Mouse (Mus musculus): ENCODE data around the gene 5031439G07Rik. TPM values are rescaled to one million over a fixed set of nuclear protein-coding genes. Genes with fewer than 3 reads are reported as not detected.
A peak's percentile ranks its signal among the peaks of the same experiment; 100 is the strongest.

5031439G07Rik gene
- polyA plus RNA-seq, 1 experiment from 2014 or later: 10.7 TPM

GRCm38 (mm10) chr15:85015771-85016170, 27.4 kb upstream of the 5031439G07Rik start:
- Histone ChIP-seq H3K36me3 (no peaks in the 10 kb centered on the region), H3K27ac (no peak overlapping the region), H3K4me2 (replicated peaks) (no peak overlapping the region), H3K27me3 (peaks cover 22% of the 10 kb centered on the region), H3K4me3 (no peak overlapping the region), H3K4me1 (peaks cover 18% of the 10 kb centered on the region), H3K9me3 (no peaks in the 10 kb centered on the region), H3K9ac (no peak overlapping the region)
- no peak for ATAC-seq (ENCODE audit: insufficient number of reproducible peaks, insufficient read depth, low FRiP score, low TSS enrichment)
- WGBS: 80% methylated on average over 11 of the region's 11 CpGs

GRCm38 (mm10) chr15:85012662-85013054, 24.3 kb upstream of the 5031439G07Rik start:
- Histone ChIP-seq H3K4me1 (peaks cover 18% of the 10 kb centered on the region), H3K4me3 (no peak overlapping the region), H3K36me3 (no peaks in the 10 kb centered on the region), H3K4me2 (replicated peaks) (0 out of 2 replicates have a peak overlapping the region, but pooled peaks have one; percentile 5), H3K27ac (0 out of 2 replicates have a peak overlapping the region, but pooled peaks have one; percentile 24), H3K9ac (no peak overlapping the region), H3K27me3 (peaks cover 19% of the 10 kb centered on the region), H3K9me3 (no peaks in the 10 kb centered on the region)
- ATAC-seq (ENCODE audit: insufficient number of reproducible peaks, insufficient read depth, low FRiP score, low TSS enrichment): no peak
- WGBS: 55% methylated on average over 2 of the region's 2 CpGs

DNA sequence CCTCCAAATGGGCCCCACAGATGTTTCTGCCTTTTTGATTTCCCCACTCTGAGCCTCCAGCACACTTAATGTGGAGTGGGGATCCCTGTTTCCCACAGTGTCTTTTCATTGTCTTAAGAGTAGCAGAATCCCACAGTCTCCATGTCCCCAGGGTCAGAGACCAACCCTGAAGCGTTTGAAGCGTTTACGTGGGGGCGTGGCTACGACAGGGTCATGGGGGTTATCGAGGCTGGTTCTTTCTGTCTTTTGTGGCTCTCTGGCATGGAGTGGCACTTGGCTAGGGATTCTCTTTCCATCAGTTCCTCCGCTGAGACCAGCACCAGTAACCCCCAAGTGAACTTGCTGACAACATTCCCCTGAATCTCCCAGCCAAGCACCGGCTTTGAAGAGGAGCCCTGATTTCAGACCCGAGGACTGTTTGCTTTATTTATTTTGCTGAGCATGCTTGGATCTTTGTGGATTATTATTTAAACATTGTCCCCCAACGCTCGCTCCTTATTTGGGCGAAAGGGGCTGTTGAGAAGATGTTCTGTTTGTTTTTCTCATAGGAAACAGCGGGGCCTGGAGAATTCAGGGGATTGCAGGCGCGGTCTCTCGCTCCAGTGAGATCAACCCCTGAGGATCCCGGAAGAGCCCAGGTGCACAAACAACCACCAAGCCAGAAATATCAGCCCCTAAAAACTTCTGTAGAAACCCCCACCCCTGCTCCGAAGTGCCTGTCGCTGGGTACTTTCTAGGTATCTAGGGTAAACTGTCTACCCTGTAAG, 23.7 kb upstream of the 5031439G07Rik start:
- Histone ChIP-seq H3K36me3 (no peaks in the 10 kb centered on the region), H3K4me2 (replicated peaks) (0 out of 2 replicates have a peak overlapping the region, but pooled peaks have one; percentile 5), H3K9me3 (no peaks in the 10 kb centered on the region), H3K9ac (no peak overlapping the region), H3K27me3 (peaks cover 13% of the 10 kb centered on the region), H3K27ac (peak overlapping the region; percentile 24; the same call in 1 of the 2 replicates), H3K4me1 (peaks cover 17% of the 10 kb centered on the region), H3K4me3 (no peak overlapping the region)
- WGBS: 30% methylated on average over 19 of the region's 19 CpGs
- ATAC-seq (ENCODE audit: insufficient number of reproducible peaks, insufficient read depth, low FRiP score, low TSS enrichment): no peak

GRCm38 (mm10) chr15:85009666-85010065, 21.3 kb upstream of the 5031439G07Rik start:
- Histone ChIP-seq H3K27ac (no peak overlapping the region), H3K4me3 (no peak overlapping the region), H3K36me3 (no peaks in the 10 kb centered on the region), H3K27me3 (no peaks in the 10 kb centered on the region), H3K4me2 (replicated peaks) (no peak overlapping the region), H3K9ac (no peak overlapping the region), H3K9me3 (no peaks in the 10 kb centered on the region), H3K4me1 (peaks cover 13% of the 10 kb centered on the region)
- WGBS: 72% methylated on average over 8 of the region's 8 CpGs
- ATAC-seq (ENCODE audit: insufficient number of reproducible peaks, insufficient read depth, low FRiP score, low TSS enrichment): no peak

- Histone ChIP-seq H3K4me2 (replicated peaks) (no peak overlapping the region), H3K4me1 (no peaks in the 10 kb centered on the region), H3K36me3 (no peaks in the 10 kb centered on the region), H3K9me3 (no peaks in the 10 kb centered on the region), H3K4me3 (no peak overlapping the region), H3K9ac (no peak overlapping the region), H3K27me3 (0 out of 2 replicates have a peak, but pooled peaks cover 7% of the 10 kb centered on the region), H3K27ac (no peak overlapping the region)
- no peak for ATAC-seq (ENCODE audit: insufficient number of reproducible peaks, insufficient read depth, low FRiP score, low TSS enrichment)
- 17% methylated on average over 29 of the region's 29 CpGs for WGBS
These were observed 12.9 kb upstream of the 5031439G07Rik start for GRCm38 (mm10) chr15:85000984-85001982.

GRCm38 (mm10) chr15:84999911-85000310, 11.6 kb upstream of the 5031439G07Rik start:
- no peak overlapping the region for H3K4me2 ChIP-seq (replicated peaks)
- WGBS: 70% methylated on average over 7 of the region's 7 CpGs
- H3K27ac ChIP-seq: no peak overlapping the region
- H3K9me3 ChIP-seq: no peaks in the 10 kb centered on the region
- no peak overlapping the region for H3K9ac ChIP-seq
- H3K27me3 ChIP-seq: 0 out of 2 replicates have a peak, but pooled peaks cover 7% of the 10 kb centered on the region
- no peak overlapping the region for H3K4me3 ChIP-seq
- no peaks in the 10 kb centered on the region for H3K4me1 ChIP-seq
- no peaks in the 10 kb centered on the region for H3K36me3 ChIP-seq
- ATAC-seq (ENCODE audit: insufficient number of reproducible peaks, insufficient read depth, low FRiP score, low TSS enrichment): no peak

DNA sequence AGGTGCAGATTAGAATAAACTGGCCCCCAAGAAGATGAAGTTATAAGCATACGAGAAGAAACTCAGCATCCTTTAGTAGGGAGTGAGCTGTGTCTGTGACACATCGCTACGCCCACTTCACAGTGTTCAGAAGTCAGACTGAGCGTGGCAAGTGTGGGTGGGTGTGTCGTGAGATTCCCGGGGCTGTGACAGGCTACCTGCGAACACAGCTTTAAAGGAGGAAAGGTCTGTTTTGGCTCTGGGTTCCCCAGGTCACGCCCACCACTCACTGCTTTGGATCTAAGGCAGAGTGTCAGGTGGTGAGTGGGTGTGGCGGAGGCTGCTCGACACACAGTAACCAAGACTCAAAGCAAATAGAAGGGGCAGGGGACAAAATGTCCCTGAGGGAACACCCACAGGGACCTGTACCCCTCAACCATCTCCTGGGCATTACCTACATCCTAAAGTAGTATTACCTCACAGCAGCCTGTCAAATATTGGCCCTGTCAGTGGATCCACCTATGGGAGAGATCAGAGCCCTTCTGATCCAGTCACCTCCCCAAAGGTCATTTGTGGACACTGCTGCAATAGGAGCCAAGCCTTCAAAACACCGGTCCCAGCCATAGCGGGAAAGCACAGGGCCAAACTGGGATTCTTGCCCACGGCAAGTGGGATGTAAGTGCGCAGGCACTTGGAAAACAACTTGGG, 9.6 kb upstream of the 5031439G07Rik start:
- Histone ChIP-seq H3K9ac (no peak overlapping the region), H3K4me1 (no peaks in the 10 kb centered on the region), H3K36me3 (no peaks in the 10 kb centered on the region), H3K4me3 (no peak overlapping the region), H3K9me3 (no peaks in the 10 kb centered on the region), H3K27me3 (0 out of 2 replicates have a peak, but pooled peaks cover 7% of the 10 kb centered on the region), H3K27ac (no peak overlapping the region), H3K4me2 (replicated peaks) (no peak overlapping the region)
- ATAC-seq (ENCODE audit: insufficient number of reproducible peaks, insufficient read depth, low FRiP score, low TSS enrichment): no peak
- WGBS: 75% methylated on average over 14 of the region's 14 CpGs

- Histone ChIP-seq H3K9me3 (no peaks in the 10 kb centered on the region), H3K4me1 (no peaks in the 10 kb centered on the region), H3K4me2 (replicated peaks) (no peak overlapping the region), H3K36me3 (no peaks in the 10 kb centered on the region), H3K9ac (no peak overlapping the region), H3K4me3 (no peak overlapping the region), H3K27me3 (0 out of 2 replicates have a peak, but pooled peaks cover 5% of the 10 kb centered on the region), H3K27ac (no peak overlapping the region)
- WGBS: 0% methylated on average over 1 of the region's 1 CpGs
- no peak for ATAC-seq (ENCODE audit: insufficient number of reproducible peaks, insufficient read depth, low FRiP score, low TSS enrichment)
These were observed 7.6 kb upstream of the 5031439G07Rik start for GRCm38 (mm10) chr15:84995967-84996366.

DNA sequence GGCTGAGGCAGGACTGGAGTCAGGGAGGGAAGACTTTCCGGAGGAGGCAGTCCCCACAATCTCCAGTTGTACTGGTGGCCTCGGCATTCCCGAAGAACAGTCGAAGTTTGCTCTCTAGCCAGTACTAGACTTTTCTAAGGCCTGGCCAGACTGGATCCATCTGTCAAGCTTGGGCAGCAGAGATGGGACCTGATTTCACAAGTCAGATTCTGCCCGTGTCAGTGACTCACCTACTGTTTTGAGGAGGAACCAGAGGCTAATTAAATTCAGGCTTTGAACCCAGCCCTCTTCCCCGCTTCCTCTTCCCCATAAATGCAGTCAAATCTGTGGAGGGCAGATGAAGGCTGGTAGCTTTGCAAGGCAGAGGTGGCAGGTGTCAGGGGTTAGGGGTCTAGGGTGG, 6.7 kb upstream of the 5031439G07Rik start:
- Histone ChIP-seq H3K27ac (no peak overlapping the region), H3K4me2 (replicated peaks) (no peak overlapping the region), H3K4me3 (no peak overlapping the region), H3K9ac (no peak overlapping the region), H3K36me3 (no peaks in the 10 kb centered on the region), H3K4me1 (no peaks in the 10 kb centered on the region), H3K27me3 (0 out of 2 replicates have a peak, but pooled peaks cover 5% of the 10 kb centered on the region), H3K9me3 (no peaks in the 10 kb centered on the region)
- ATAC-seq (ENCODE audit: insufficient number of reproducible peaks, insufficient read depth, low FRiP score, low TSS enrichment): no peak
- 28% methylated on average over 6 of the region's 6 CpGs for WGBS

DNA sequence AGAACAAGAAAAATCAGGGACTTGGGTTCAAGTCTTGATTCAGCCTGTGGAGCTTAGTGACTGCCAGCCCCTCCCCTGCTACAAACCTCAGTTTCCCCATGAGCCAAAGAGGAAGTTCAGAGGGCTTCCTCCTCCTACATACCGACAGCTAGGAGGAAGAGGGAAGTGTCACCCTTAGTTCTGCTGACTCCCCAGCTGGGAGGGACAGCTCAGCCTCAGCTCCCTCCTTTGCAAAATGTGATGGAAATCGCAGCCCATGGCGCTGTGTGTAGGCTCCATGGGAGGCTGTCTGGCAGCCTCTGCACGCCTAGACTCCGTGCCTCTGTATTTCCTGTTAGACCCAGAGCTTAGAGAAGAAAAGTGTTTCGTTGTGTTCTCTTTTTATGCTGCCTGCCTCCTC, 6.1 kb upstream of the 5031439G07Rik start:
- no peaks in the 10 kb centered on the region for H3K4me1 ChIP-seq
- 0 out of 2 replicates have a peak, but pooled peaks cover 5% of the 10 kb centered on the region for H3K27me3 ChIP-seq
- H3K9ac ChIP-seq: no peak overlapping the region
- H3K27ac ChIP-seq: no peak overlapping the region
- no peak overlapping the region for H3K4me2 ChIP-seq (replicated peaks)
- no peak for ATAC-seq (ENCODE audit: insufficient number of reproducible peaks, insufficient read depth, low FRiP score, low TSS enrichment)
- no peak overlapping the region for H3K4me3 ChIP-seq
- no peaks in the 10 kb centered on the region for H3K9me3 ChIP-seq
- no peaks in the 10 kb centered on the region for H3K36me3 ChIP-seq
- WGBS: 33% methylated on average over 6 of the region's 6 CpGs

DNA sequence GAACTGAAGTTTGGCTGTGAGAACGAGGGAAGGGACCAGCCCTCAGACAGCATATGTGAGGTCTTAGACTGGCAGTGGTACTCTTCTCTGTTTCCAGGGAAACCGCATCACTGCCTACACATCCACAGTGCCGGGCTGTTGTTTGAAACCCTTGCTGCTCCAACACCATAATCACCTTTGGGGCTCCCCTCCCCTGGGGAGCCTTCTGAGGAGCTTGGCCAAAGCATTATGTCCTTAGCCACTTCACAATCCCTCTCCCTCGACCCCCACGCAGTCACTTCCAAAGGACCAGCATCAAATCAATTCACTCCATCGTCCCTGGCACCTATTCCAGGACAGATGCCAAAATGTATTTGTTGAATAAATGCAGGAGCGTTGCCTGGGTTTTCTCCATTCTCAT, 1.4 kb upstream of the 5031439G07Rik start:
- no peak for ATAC-seq (ENCODE audit: insufficient number of reproducible peaks, insufficient read depth, low FRiP score, low TSS enrichment)
- Histone ChIP-seq H3K9me3 (no peaks in the 10 kb centered on the region), H3K27me3 (no peaks in the 10 kb centered on the region), H3K27ac (no peak overlapping the region), H3K4me1 (peaks cover 19% of the 10 kb centered on the region), H3K9ac (no peak overlapping the region), H3K4me3 (no peak overlapping the region), H3K36me3 (no peaks in the 10 kb centered on the region), H3K4me2 (replicated peaks) (no peak overlapping the region)
- WGBS: 75% methylated on average over 7 of the region's 7 CpGs

All from embryonic facial prominence, embryonic 12.5 days (tissue).